Mouse (Mus musculus): Measurements from ENCODE around the gene Arpp21. TPM values are rescaled to one million over a fixed set of nuclear protein-coding genes. Genes with fewer than 3 reads are reported as not detected.

Gene Arpp21
- not detected for total RNA-seq (2023)

GRCm38 (mm10) chr9:112235696-112236397 lies at the start of gene Arpp21:
TSS of gene Arpp21 (minus strand) at chr9:112235938.

